Mouse (Mus musculus): ENCODE measurements around the gene Camkv. TPM values are rescaled to one million over a fixed set of nuclear protein-coding genes. Genes with fewer than 3 reads are reported as not detected.
A peak's percentile ranks its signal among the peaks of the same experiment; 100 is the strongest.

Gene Camkv
- polyA plus RNA-seq, 1 experiment from 2014 or later = 2.0 TPM

DNA sequence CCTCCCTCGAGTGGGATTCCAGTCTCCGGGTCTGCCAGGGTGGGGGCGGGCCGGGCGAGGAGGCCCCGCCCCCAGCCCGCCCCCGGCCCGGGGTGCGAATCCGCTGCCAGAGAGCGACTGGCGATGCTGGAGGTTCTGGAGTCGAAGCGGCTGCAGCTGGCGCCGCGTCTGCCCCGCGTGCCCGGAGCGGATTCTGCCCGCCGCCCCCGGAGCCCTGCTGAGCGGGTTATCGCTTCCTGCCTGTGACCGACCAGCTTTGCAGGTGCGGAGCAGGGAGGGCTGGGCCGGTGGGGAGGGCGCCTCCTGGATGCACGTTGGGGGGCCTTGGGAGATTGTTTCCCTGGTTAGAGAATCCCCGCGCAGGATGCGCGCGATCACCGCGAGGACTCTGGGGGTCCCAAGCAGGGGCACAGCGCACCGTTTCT, 328 bp downstream of the Camkv start:
- 0% methylated on average over 37 of the region's 41 CpGs for WGBS
- Histone ChIP-seq H3K4me2 (ENCODE audit: low read depth, low read length) (peak overlapping the region; percentile 93), H3K9ac (ENCODE audit: low read length) (peak overlapping the region; percentile 64), H3K27me3 (ENCODE audit: control insufficient read depth, insufficient read depth, low read depth, low read length) (peaks cover 5% of the 10 kb centered on the region; the same call in 1 of the 2 replicates), H3K4me1 (replicated peaks; ENCODE audit: control insufficient read depth, insufficient read depth, low read length) (peaks cover 5% of the 10 kb centered on the region; the same call in 1 of the 2 replicates), H3K9me3 (ENCODE audit: control insufficient read depth, low read length) (no peaks in the 10 kb centered on the region), H3K36me3 (ENCODE audit: control insufficient read depth, insufficient read depth, low read length) (no peaks in the 10 kb centered on the region), H3K27ac (ENCODE audit: low read length) (no peak overlapping the region), H3K4me3 (ENCODE audit: low read length) (peak overlapping the region; percentile 53)
- ATAC-seq (ENCODE audit: low read depth) = peak; percentile 57

- Histone ChIP-seq H3K4me1 (replicated peaks; ENCODE audit: control insufficient read depth, insufficient read depth, low read length) (peaks cover 5% of the 10 kb centered on the region; the same call in 1 of the 2 replicates), H3K4me2 (ENCODE audit: low read depth, low read length) (peak overlapping the region; percentile 93), H3K9me3 (ENCODE audit: control insufficient read depth, low read length) (no peaks in the 10 kb centered on the region), H3K9ac (ENCODE audit: low read length) (peak overlapping the region; percentile 64), H3K27ac (ENCODE audit: low read length) (no peak overlapping the region), H3K4me3 (ENCODE audit: low read length) (peak overlapping the region; percentile 53), H3K27me3 (ENCODE audit: control insufficient read depth, insufficient read depth, low read depth, low read length) (peaks cover 5% of the 10 kb centered on the region; the same call in 1 of the 2 replicates), H3K36me3 (ENCODE audit: control insufficient read depth, insufficient read depth, low read length) (no peaks in the 10 kb centered on the region)
- ATAC-seq (ENCODE audit: low read depth) = peak; percentile 40; the same call in 1 of the 2 replicates
- 3% methylated on average over 29 of the region's 29 CpGs for WGBS
These were observed 845 bp downstream of the Camkv start for GRCm38 (mm10) chr9:107936215-107936822.

DNA sequence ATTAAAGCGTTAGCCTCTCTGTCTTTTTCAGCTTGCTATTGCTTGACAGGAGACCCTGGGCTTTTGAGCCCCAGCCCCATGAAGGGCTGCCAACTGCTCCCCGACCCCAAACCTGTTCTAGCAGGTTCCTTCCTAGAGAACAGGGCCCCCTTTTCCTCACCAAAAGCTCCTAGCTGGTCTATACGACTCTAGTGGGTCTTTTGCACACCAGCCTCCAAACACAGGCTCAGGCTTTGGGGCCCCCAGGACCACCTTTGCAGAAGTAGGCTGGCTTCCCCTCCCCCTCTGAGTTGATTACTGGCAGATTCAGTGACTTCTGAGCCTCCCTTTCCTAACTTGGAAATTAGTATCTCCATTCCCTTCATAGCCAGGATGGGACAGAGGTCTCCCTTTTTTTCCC, 1.4 kb downstream of the Camkv start:
- no peak for ATAC-seq (ENCODE audit: low read depth)
- Histone ChIP-seq H3K9me3 (ENCODE audit: control insufficient read depth, low read length) (no peaks in the 10 kb centered on the region), H3K36me3 (ENCODE audit: control insufficient read depth, insufficient read depth, low read length) (no peaks in the 10 kb centered on the region), H3K4me1 (replicated peaks; ENCODE audit: control insufficient read depth, insufficient read depth, low read length) (peaks cover 5% of the 10 kb centered on the region; the same call in 1 of the 2 replicates), H3K27me3 (ENCODE audit: control insufficient read depth, insufficient read depth, low read depth, low read length) (peaks cover 5% of the 10 kb centered on the region; the same call in 1 of the 2 replicates), H3K9ac (ENCODE audit: low read length) (no peak overlapping the region), H3K4me3 (ENCODE audit: low read length) (no peak overlapping the region), H3K27ac (ENCODE audit: low read length) (no peak overlapping the region), H3K4me2 (ENCODE audit: low read depth, low read length) (peak overlapping the region; percentile 93)
- WGBS = 27% methylated on average over 3 of the region's 3 CpGs

DNA sequence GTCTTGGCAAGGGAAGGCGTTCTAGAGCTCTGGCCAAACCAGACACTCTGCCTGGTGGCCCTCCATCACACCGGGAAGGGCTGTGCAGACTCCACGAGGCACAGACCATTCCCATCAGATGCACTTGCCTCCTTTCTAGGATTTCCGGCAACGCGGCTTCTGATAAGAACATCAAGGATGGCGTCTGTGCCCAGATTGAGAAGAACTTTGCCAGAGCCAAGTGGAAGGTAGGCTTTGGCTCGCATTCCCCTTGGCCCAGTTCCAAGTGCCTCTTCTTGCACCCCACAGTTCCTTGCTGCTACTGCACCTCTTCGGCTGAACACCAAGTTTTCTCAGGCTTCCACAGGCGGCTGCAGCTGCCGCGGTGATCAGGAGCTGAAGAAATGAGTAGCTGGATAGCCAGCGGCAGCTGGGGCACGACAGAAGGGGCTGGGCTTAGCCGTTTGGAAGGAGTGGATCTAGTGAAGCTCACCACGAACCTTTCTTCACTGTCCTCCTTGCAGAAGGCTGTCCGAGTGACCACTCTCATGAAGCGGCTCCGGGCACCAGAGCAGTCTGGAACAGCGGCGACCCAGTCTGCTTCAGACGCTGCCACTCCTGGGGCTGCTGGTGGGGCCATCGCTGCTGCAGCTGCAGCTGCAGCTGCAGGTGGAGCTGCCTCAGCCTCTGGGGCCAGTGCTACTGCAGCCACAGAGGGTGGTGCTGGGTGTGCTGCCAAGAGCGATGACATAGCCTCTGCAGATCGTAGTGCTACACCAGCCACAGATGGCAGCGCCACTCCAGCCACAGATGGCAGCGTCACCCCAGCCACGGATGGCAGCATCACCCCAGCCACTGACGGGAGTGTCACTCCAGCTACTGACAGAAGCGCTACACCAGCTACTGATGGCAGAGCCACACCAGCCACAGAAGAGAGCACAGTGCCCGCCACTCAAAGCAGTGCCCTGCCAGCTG, 12.0 kb downstream of the Camkv start:
- WGBS = 77% methylated on average over 31 of the region's 31 CpGs
- H3K27ac ChIP-seq (ENCODE audit: low read length) = no peak overlapping the region

DNA sequence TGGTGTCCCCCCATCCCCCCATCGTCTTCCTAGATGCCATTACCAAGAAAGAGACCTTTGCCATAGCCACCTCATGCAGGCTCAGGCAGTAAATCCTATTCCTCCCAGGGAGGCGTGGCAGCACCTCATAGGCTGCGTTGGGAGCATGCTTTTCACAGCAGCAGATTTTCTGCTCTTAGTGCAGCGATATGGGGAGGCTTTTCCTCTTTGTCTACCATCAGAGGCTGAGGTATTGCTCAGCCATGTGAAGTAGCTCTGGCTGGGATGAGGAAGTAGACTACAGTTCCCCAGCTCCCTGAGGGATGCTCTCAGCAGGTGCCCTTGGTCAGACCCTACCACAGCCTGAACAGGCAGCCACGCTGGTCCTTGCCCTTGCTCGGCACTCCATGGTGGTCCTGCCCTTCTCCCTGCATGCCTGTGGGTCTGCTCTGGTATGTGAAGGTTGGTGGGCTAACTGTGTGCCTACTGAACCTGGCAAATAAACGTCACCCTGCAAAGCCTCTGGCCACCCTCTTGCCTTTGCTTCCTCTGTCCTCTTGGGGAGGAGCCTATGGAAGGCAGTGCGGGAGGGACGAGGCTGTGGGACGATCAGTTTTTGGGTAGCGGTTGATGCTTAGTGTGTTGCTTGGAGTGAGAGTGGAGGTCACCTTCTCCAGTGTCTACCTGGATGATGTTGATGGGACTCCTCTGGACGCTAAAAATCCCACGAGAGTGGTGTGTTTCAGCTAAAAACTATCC, 13.9 kb downstream of the Camkv start:
- 73% methylated on average over 13 of the region's 13 CpGs for WGBS
- ATAC-seq (ENCODE audit: low read depth) = no peak

More for the DNA sequence above, 12.0 kb downstream of the Camkv start:
- Histone ChIP-seq H3K4me2 (ENCODE audit: low read depth, low read length) (no peak overlapping the region), H3K4me1 (replicated peaks; ENCODE audit: control insufficient read depth, insufficient read depth, low read length) (peaks cover 7% of the 10 kb centered on the region), H3K9me3 (ENCODE audit: control insufficient read depth, low read length) (no peaks in the 10 kb centered on the region), H3K4me3 (ENCODE audit: low read length) (no peak overlapping the region), H3K27me3 (ENCODE audit: control insufficient read depth, insufficient read depth, low read depth, low read length) (no peaks in the 10 kb centered on the region), H3K9ac (ENCODE audit: low read length) (no peak overlapping the region), H3K36me3 (ENCODE audit: control insufficient read depth, insufficient read depth, low read length) (no peaks in the 10 kb centered on the region)
- ATAC-seq (ENCODE audit: low read depth) = no peak

GRCm38 (mm10) chr9:107949922-107950235, 14.4 kb downstream of the Camkv start, which contains the start of gene Traip:
Gene Traip (plus strand): TSS chr9:107950136.
- H3K27ac ChIP-seq (ENCODE audit: low read length) = peak within 1 kb of the TSS; percentile 80
- no peak for ATAC-seq (ENCODE audit: low read depth)
- no peaks in the 10 kb centered on the region for H3K36me3 ChIP-seq (ENCODE audit: control insufficient read depth, insufficient read depth, low read length)
- WGBS = 85% methylated on average over 10 of the region's 10 CpGs
- no peaks in the 10 kb centered on the region for H3K9me3 ChIP-seq (ENCODE audit: control insufficient read depth, low read length)
- H3K4me3 ChIP-seq (ENCODE audit: low read length) = peak within 1 kb of the TSS; percentile 77
- H3K4me1 ChIP-seq (replicated peaks; ENCODE audit: control insufficient read depth, insufficient read depth, low read length) = peaks cover 7% of the 10 kb centered on the region
- H3K9ac ChIP-seq (ENCODE audit: low read length) = peak within 1 kb of the TSS; percentile 84
- H3K4me2 ChIP-seq (ENCODE audit: low read depth, low read length) = peak within 1 kb of the TSS; percentile 85
- H3K27me3 ChIP-seq (ENCODE audit: control insufficient read depth, insufficient read depth, low read depth, low read length) = no peaks in the 10 kb centered on the region

More for the DNA sequence above, 13.9 kb downstream of the Camkv start:
- Histone ChIP-seq H3K9ac (ENCODE audit: low read length) (no peak overlapping the region), H3K27ac (ENCODE audit: low read length) (no peak overlapping the region), H3K27me3 (ENCODE audit: control insufficient read depth, insufficient read depth, low read depth, low read length) (no peaks in the 10 kb centered on the region), H3K4me3 (ENCODE audit: low read length) (no peak overlapping the region), H3K4me2 (ENCODE audit: low read depth, low read length) (no peak overlapping the region), H3K9me3 (ENCODE audit: control insufficient read depth, low read length) (no peaks in the 10 kb centered on the region), H3K36me3 (ENCODE audit: control insufficient read depth, insufficient read depth, low read length) (no peaks in the 10 kb centered on the region), H3K4me1 (replicated peaks; ENCODE audit: control insufficient read depth, insufficient read depth, low read length) (peaks cover 7% of the 10 kb centered on the region)

- 9% methylated on average over 45 of the region's 45 CpGs for WGBS
- Histone ChIP-seq H3K27me3 (ENCODE audit: control insufficient read depth, insufficient read depth, low read depth, low read length) (no peaks in the 10 kb centered on the region), H3K27ac (ENCODE audit: low read length) (peak overlapping the region; percentile 80), H3K4me1 (replicated peaks; ENCODE audit: control insufficient read depth, insufficient read depth, low read length) (peaks cover 7% of the 10 kb centered on the region), H3K4me3 (ENCODE audit: low read length) (peak overlapping the region; percentile 77), H3K9ac (ENCODE audit: low read length) (peak overlapping the region; percentile 84), H3K36me3 (ENCODE audit: control insufficient read depth, insufficient read depth, low read length) (no peaks in the 10 kb centered on the region), H3K9me3 (ENCODE audit: control insufficient read depth, low read length) (no peaks in the 10 kb centered on the region), H3K4me2 (ENCODE audit: low read depth, low read length) (peak overlapping the region; percentile 85)
- peak; percentile 97 for ATAC-seq (ENCODE audit: low read depth)
These were observed 15.2 kb downstream of the Camkv start for GRCm38 (mm10) chr9:107950460-107951355.

DNA sequence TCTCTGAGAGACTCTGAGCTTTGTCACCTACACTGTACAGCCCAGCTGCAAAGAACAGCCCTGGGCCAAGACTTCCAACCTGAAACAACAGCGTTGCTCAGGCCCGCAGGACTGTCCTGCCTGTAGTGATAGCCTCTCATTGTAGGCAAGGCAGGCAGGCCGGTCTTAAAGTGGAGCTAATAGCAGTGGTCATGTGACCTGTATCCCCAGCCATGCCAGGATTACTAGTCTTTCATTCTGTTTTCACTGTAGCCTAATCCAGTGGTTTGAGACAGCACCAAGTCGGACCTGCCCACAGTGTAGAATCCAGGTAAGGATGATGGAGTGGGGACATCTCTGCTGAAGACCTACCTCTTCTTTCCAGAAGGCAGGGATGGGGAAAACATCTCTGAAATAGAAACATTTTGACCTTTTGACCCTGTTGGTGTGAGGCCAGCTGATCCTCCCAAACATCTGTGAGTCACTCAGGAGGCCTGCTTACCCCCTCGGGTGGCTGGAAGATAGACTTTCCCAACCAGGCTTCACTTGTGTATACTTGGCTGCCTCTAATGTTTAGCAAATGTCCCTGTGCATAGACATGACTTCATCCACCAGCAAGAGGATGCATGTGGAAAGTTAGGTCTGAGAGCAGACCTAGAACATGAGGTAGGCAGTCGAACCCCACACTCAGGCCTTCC, 20.3 kb downstream of the Camkv start:
- Histone ChIP-seq H3K4me2 (ENCODE audit: low read depth, low read length) (no peak overlapping the region), H3K36me3 (ENCODE audit: control insufficient read depth, insufficient read depth, low read length) (peaks cover 12% of the 10 kb centered on the region), H3K9me3 (ENCODE audit: control insufficient read depth, low read length) (no peaks in the 10 kb centered on the region), H3K27ac (ENCODE audit: low read length) (no peak overlapping the region), H3K9ac (ENCODE audit: low read length) (no peak overlapping the region), H3K4me1 (replicated peaks; ENCODE audit: control insufficient read depth, insufficient read depth, low read length) (peaks cover 7% of the 10 kb centered on the region), H3K27me3 (ENCODE audit: control insufficient read depth, insufficient read depth, low read depth, low read length) (no peaks in the 10 kb centered on the region), H3K4me3 (ENCODE audit: low read length) (no peak overlapping the region)
- ATAC-seq (ENCODE audit: low read depth) = no peak
- 74% methylated on average over 6 of the region's 6 CpGs for WGBS

Data from lung, embryonic 16.5 days (tissue).